Mouse (Mus musculus): Measurements from ENCODE around the gene Frmd3.
"Not testable (repeated sequence)": the region's sequence is repeated elsewhere in the genome, so short reads cannot be mapped to it uniquely, and the experiment has no call there.

Gene Frmd3

DNA sequence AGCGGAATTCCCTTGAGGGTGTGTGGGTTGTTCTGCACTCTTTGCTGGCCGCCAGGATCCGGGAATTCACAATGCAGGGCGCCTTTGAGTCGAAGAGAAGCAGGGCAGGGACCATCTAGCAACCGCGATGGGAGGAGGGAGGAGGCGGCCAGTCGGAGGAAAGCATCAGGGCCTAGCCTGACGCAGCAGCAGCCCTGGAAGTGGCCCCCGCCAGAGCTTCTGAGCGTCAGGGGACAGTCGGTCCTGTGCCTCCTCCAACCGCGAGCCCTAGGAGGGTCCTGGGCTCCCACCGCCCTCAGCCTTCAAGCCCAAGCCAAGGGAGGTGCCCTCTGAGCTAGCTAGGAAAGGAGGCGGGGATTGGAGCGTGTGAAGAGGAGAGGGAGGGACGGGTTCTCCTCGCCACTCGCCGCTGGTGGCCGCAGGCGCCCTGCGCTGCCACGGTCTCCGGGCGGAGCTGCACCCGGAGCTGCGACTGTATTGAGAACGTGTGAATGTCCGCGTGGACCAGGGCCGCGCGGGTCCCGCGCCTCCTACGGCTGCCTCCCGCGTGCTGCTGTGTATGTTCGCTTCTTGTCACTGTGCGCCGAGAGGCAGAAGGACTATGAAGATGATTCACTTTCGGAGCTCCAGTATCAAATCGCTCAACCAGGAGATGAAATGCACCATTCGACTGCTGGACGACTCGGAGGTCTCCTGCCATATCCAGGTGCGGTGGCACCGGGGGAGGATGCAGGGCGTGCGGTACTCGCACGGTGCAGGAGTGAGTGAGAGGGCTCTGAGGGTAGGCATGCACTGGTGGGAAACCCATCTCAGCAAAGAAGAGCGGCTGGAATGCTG, at the start of gene Frmd3:
Gene Frmd3 (plus strand): TSS at position 232 of the 837 bp plus-strand sequence.
- DNase-seq, result peak; percentile 92

DNA sequence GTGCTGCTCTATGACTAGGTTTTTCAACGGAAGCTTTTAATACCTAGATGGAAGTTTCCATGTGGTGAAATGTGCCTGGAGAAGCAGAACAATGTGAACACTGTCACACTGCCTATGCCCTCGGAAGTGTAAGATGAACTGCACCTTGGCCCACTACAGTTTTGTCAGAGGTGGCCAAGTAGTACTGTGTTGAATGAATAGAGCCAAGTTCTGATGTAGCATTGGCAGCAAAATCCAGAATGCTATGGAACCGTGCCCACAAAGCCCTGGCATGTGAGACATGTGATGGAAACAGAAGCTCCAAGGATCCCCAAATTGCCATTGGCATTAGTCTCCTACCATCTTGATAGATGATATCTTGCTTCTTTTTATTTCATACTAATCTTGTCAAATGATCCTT, 32.8 kb upstream of the Frmd3 start:
- no peak for DNase-seq

DNA sequence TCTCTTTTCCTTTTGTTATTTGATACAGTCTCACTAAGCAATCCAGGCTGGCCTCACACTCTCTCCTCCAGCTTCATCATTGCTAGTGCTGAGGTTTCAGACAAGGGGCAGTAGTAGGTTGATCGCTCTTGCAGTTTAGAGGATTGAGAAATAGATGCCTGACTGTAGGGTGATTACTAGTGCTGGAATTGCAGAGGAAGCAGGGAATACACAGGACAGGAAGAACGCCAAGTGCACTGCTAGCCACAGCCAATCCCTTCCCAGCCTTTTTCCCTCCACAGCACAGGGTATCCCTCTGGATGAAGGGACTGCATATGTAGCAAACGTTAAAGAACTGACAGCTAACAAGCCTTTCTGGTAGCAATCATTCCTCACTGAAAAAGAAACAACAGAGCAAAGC, 965 bp upstream of the Frmd3 start:
- peak; percentile 23 for DNase-seq

DNA sequence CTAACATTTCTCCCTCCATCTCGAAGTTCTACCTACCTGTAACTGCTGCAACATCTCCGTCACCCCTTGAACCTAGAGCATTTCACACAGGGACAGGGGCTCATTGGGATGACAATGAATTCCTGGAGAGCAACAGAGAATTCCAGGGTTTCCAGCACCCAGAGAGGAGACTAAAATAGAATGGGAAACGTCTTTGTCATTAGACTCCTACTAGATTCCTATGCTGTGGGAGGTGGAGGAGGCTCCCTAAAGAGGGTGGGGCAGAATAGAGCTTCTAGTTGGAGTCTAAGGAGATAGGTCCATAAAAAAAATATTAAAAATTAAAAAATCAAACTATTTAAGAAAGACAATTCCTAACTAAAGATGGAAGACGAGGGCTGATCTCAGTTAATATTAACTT, 542 bp upstream of the Frmd3 start:
- peak; percentile 22 for DNase-seq

DNA sequence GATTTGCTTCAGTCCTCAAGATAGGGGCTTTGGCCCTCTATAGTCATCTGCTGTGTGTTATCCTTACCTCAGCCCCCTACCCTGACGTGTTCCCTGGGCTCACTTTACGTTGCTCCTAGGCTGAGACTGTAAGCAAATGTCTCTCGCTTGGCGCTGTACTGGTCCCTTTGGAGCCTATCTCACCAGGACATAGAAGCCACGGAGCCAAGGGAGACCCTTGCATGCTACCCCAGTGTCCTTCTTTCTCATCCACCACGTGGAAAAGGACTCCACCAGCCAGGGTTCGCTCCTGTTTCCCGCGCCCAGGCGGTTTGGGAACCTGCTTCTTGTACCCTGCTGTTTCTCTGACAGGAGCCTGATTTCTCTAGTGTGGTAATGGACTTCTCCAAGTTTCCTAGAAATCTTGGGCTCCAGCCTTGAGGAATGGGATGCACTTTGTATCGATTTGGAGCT, 832 bp downstream of the Frmd3 start:
- DNase-seq, result no peak

DNA sequence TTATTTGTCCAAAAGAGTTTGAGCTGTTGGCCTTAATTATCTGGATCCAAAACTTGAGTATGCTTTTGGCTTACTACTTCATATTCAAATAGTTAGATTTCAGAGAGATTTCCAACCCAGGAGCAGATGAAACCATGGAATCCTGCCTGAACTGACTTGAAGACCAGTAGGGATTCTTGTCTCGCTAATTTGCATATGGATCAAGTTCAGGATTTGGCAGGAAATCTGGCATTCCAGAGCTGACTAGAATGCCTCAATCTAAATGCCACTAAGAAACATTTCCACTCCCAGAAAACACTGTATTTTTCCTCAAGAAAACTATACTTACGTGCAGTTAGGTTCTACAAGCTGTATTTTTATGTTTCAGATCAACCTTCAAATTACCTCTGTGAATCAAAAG, 6.8 kb downstream of the Frmd3 start:
- no peak for DNase-seq

DNA sequence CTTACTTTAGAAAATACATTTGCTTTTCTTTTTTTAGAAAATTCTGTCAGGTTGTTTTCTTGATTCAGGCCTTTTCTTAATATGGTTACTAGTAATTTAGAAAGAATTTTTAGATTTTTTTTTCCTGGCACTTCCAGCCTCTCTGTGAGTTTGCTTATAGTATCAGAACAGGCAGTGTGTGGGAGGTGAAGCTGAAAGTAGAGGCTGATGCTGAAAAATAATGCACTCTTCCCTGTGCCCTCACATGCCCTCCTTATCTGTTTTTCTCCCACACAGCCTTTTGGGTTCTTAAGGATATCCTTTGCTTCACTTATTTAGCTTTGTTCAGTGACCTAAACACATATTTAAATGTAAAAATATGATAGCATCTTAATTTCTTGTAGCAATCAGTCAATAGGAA, 30.0 kb downstream of the Frmd3 start:
- no peak for DNase-seq

DNA sequence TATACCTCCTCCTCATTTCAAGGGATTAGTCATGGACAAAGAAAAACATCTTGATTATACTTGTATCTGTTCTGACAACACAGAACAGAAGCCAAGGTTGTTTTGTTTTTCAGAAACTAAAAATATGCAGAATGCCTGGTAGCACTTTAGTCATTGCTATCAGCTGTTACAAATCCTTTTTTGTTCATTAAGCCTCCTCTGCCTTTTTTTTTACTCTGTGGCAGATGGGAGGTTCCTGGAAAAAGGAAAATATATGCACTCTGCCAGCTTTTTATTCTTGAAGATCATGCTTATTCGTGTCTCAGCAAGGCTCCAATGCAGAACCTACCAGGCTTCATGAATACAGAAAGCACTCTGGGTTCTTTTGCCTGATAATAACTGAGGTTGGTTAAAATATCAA, 38.5 kb downstream of the Frmd3 start:
- no peak for DNase-seq

DNA sequence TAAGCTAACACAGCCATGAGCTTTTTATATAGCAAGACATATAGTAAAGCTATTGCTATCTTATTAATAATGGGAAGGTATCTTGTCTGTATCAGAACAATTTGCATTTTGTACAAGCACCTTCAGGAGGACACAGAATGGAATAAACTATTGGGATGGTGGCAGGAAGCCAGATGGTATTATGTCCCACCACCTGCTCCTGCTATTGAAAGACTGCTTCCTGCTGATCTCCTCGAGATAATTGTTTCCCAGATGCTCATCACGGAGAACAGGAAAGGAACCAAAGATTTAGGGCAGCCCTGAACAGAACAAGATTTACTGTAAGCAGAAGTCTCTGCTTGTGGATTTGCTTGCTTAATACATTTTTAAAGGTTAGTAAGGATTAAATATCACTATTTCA, 63.5 kb downstream of the Frmd3 start:
- peak; percentile 63 for DNase-seq

DNA sequence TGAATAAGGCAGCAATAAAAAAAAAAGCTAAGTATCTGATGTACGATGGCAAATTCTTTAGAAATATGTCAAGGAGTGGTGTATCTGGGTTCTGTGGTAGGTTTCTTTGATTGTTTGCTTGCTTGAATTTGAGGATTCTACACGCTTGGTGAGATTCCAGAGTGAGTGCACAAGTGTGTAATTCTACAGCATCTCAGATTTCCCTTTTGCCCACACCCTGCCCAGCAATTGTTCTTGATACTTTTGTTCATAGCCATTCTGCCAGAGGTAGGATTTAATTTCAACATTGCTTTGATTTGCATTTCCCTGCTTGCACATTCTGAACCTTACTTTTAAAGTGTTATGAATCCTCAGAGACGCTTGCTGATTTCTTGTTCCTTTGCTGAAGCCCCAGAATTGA, 97.6 kb downstream of the Frmd3 start:
- DNase-seq, result no peak

DNA sequence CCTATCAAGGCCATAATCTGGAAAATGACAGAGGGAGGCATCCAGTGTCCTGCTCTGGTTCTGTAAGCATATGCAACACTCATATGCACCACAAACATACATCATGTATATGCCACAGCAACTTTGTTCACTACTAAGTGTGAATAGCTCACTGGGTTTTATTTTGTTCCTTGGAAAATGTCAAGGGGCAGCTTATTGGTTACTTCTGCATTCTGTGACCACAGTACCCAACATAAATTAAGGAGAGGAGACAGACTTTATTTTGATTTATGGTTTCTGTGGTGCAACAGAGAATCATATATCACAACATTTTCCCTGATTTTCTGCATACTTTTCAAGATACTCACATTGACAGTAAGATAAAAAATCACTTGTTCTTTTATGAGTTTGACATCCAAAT, 178.3 kb downstream of the Frmd3 start:
- DNase-seq, result no peak

DNA sequence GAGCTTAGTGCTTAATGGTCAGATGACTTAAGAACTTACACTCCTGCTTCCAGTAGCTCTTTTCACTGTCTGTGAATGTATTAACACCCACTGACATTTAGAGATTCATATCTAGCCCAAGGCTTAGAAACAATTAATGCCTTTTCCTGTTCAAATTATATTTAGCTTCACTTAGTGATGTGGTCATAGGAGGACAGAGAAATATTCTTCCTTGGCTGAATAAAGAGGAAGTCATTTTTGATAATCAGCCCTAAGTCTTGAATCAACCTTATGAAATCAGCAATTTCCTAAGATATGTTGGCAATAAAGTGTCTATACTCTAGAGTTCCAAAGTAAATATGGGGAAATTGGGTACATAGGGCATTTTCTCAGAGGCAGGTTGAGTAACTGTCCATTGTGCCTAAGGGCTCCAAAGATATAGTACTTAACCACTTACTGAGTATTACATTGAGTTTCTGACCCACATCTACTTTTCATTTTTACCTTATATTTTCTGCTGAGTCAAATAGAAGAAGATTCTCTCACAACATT, 188.1 kb downstream of the Frmd3 start:
- DNase-seq, result no peak

DNA sequence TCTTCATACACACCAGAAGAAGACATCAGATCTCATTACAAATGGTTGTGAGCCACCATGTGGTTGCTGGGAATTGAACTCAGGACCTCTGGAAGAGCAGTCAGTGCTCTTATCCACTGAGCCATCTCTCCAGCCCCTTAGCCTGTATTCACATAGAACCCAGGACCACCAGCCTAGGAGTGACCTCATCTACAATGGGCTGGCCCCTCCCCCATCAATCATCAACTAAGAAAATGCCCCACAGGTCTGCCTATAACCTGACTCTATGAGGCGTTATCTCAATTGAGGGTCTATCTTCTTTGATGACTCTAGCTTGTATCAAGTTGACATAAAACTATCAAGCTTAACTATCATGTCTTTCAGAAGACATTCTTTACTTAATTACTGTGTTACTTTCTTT, 208.5 kb downstream of the Frmd3 start:
- not testable (repeated sequence) for DNase-seq

DNA sequence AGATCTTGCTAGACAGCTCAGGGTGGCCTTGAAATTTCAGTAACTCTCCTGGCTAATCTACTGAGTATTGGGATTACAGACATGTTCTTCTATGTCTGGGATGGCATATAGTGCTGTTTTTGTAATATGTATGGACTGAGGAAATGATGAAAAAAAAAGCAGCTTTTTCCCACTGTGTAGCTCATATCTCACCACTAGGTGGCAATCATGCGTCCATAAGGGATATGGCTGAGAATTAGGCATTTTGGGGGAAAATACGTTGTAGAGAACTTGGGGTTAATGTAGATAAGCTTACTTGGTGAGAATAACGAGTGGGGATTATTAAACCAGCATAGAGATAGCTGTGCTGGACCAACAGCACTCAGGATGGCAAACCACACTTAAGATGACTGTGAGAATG, 209.1 kb downstream of the Frmd3 start:
- DNase-seq, result peak; percentile 31

DNA sequence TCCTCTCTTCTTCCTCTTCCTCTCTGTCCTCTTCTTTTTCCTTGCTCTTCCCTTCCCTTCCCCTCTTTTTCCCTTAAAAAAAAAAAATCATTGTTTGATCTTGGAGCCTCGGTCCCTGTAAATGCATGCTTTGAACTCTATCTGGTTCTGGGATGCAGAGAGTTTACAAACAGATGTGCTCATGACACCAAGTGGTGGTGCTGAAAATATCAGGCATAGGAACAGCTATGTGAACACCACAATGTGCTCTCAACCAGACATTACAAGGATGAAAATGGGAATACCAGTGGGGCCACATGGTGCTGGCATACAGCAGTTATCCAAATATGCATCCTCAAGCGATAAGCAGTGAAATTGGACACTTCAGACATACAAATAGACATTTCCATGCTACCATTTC, 211.0 kb downstream of the Frmd3 start:
- no peak for DNase-seq

DNA sequence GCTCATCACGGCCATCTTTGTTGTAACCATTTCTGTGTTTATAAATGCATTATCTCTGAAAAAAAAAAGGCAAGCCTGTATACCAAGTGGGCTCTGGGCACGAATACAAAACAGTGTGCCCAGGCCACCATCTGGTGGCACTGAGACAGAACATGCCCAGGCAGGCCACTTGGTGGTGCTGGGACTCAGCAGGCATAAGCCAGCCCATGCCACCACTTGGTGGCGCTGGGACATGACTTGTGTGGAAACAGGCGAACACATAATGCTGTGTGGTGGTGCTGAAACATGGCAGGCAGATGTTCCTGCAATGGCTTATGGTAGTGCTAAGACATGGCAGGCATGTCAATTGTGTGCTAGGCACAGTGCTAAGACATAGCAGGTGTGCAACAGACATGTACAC, 217.8 kb downstream of the Frmd3 start:
- peak; percentile 48 for DNase-seq

DNA sequence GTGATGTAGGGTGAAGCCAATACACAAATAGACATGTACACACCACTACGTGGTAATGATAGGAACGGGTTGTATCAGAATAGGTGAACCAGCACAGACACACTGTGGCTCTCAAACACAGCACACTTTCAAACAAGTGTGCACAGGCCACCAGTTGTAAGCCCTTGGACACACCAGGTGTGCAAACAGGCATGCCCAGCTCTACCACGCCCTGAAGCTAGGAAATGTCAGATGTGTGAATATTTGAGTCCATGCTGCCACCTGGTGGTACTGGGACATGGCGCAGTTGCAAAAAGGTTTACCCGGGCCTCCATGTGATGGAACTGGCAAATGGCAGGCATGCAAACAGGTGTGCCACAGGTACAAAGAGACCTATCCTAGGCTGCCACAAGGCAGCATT, 218.2 kb downstream of the Frmd3 start:
- DNase-seq, result peak; percentile 70

DNA sequence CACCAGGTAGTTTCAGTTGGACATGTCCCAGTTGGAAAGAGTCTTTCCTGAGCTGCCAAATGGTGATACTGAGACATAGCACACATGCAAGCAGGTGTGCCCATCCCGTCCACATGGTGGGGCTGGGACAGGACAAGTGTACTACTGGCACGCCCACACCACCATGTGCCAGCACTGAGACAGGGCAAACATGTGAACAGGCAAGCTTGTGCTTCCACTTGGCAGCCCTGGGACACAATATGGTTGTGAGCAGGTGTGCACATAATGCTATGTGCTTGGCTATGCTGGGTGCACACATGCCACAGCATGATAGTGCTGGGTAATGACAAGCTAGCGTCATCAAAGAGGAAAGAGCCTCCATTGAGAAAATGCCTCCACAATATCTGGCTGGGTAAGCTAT, 220.3 kb downstream of the Frmd3 start:
- no peak for DNase-seq

DNA sequence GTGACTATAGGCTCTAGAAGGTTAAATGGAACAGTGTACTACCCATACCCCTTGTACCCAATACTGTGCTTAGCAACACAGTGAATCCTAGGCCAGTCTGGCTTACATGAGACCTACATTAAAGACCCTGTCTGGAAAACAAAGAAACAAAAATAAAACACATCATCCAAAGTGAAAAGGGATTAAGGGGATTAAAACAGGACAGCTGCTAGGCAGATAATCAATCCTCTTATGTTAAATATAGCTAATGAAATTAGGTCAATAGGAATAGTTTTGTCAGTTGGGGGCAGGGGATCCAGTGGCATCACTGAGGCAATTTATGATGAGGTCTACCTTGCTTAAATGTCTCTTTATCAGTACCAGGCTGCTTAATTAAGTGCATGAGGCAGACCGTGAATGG, 228.9 kb downstream of the Frmd3 start, which contains the start of gene Kdm4c:
Gene Kdm4c (plus strand): TSS at position 322 of the 400 bp plus-strand sequence.
- DNase-seq, result peak; percentile 81

All from retina, postnatal 1 day (tissue).